Mouse (Mus musculus): ENCODE data around the gene Mrap2.
"Not testable (repeated sequence)": the region's sequence is repeated elsewhere in the genome, so short reads cannot be mapped to it uniquely, and the experiment has no call there.

The Mrap2 gene

GRCm38 (mm10) chr9:87144106-87144505 lies at the start of gene Mrap2:
Gene Mrap2 (plus strand): TSS chr9:87144306.
- no peak for DNase-seq (ENCODE audit: extremely low read depth, insufficient read length, low spot score)

GRCm38 (mm10) chr9:87097989-87098388 lies 46.1 kb upstream of the Mrap2 start:
- DNase-seq (ENCODE audit: extremely low read depth, insufficient read length, low spot score): peak; percentile 34

- DNase-seq (ENCODE audit: extremely low read depth, insufficient read length, low spot score): no peak
Measured at GRCm38 (mm10) chr9:87115019-87115418, 29.1 kb upstream of the Mrap2 start.

GRCm38 (mm10) chr9:87115456-87115931 lies 28.6 kb upstream of the Mrap2 start:
- DNase-seq (ENCODE audit: extremely low read depth, insufficient read length, low spot score): no peak

GRCm38 (mm10) chr9:87115978-87116377 lies 28.1 kb upstream of the Mrap2 start:
- no peak for DNase-seq (ENCODE audit: extremely low read depth, insufficient read length, low spot score)

- DNase-seq (ENCODE audit: extremely low read depth, insufficient read length, low spot score): no peak
Measured at GRCm38 (mm10) chr9:87118996-87119395, 25.1 kb upstream of the Mrap2 start.

GRCm38 (mm10) chr9:87121956-87122493 lies 22.1 kb upstream of the Mrap2 start:
- DNase-seq (ENCODE audit: extremely low read depth, insufficient read length, low spot score): no peak

- not testable (repeated sequence) for DNase-seq (ENCODE audit: extremely low read depth, insufficient read length, low spot score)
Measured at GRCm38 (mm10) chr9:87127046-87127445, 17.1 kb upstream of the Mrap2 start.

GRCm38 (mm10) chr9:87135765-87136558 lies 8.1 kb upstream of the Mrap2 start:
- no peak for DNase-seq (ENCODE audit: extremely low read depth, insufficient read length, low spot score)

- DNase-seq (ENCODE audit: extremely low read depth, insufficient read length, low spot score): no peak
Measured at GRCm38 (mm10) chr9:87143076-87143475, 1.0 kb upstream of the Mrap2 start.

- DNase-seq (ENCODE audit: extremely low read depth, insufficient read length, low spot score): no peak
Measured at GRCm38 (mm10) chr9:87144532-87144931, 426 bp downstream of the Mrap2 start.

- no peak for DNase-seq (ENCODE audit: extremely low read depth, insufficient read length, low spot score)
Measured at GRCm38 (mm10) chr9:87145180-87145579, 1.1 kb downstream of the Mrap2 start.

GRCm38 (mm10) chr9:87145671-87146070 lies 1.6 kb downstream of the Mrap2 start:
- no peak for DNase-seq (ENCODE audit: extremely low read depth, insufficient read length, low spot score)

GRCm38 (mm10) chr9:87146400-87146799 lies 2.3 kb downstream of the Mrap2 start:
- DNase-seq (ENCODE audit: extremely low read depth, insufficient read length, low spot score): no peak

- DNase-seq (ENCODE audit: extremely low read depth, insufficient read length, low spot score): no peak
Measured at GRCm38 (mm10) chr9:87147927-87148326, 3.8 kb downstream of the Mrap2 start.

GRCm38 (mm10) chr9:87152641-87153325 lies 8.7 kb downstream of the Mrap2 start:
- DNase-seq (ENCODE audit: extremely low read depth, insufficient read length, low spot score): no peak

GRCm38 (mm10) chr9:87162559-87162958 lies 18.5 kb downstream of the Mrap2 start:
- DNase-seq (ENCODE audit: extremely low read depth, insufficient read length, low spot score): no peak

- DNase-seq (ENCODE audit: extremely low read depth, insufficient read length, low spot score): no peak
Measured at GRCm38 (mm10) chr9:87167001-87167830, 23.1 kb downstream of the Mrap2 start.

- no peak for DNase-seq (ENCODE audit: extremely low read depth, insufficient read length, low spot score)
Measured at GRCm38 (mm10) chr9:87168051-87168450, 23.9 kb downstream of the Mrap2 start.

- no peak for DNase-seq (ENCODE audit: extremely low read depth, insufficient read length, low spot score)
Measured at GRCm38 (mm10) chr9:87169144-87169543, 25.0 kb downstream of the Mrap2 start.

- no peak for DNase-seq (ENCODE audit: extremely low read depth, insufficient read length, low spot score)
Measured at GRCm38 (mm10) chr9:87170891-87171290, 26.8 kb downstream of the Mrap2 start.
